Mouse (Mus musculus): ENCODE data around the gene Hlcs.

GRCm38 (mm10) chr16:94097724-94098455 lies 215.5 kb downstream of the Hlcs start:
- TF ChIP-seq CTCF (IDR thresholded peaks at IDR 0.05; ENCODE audit: borderline replicate concordance, insufficient read depth, low read depth, low read length) (no peak), POLR2A (IDR thresholded peaks at IDR 0.05; ENCODE audit: borderline replicate concordance, insufficient read depth, low read length) (no peak)

Data from cerebellum, adult 2 months (tissue).